Mouse (Mus musculus) T-helper 17 cell (primary cell): ENCODE results near the gene Bbof1.

Experiments
- in situ Hi-C, 2 experiments: fragments of 300-600 bp; cut with MboI, MseI; formaldehyde crosslinking; loops; 1 replicate in 1 of 2; 2 replicates in 1 of 2; pipeline ENCODE4 v1.15.1; 2025; ENCODE audit warnings: high pct_unique_total_duplicates in 2 of 2

Bbof1 gene

GRCm38 (mm10) chr12:84400068-84400467, 8.8 kb upstream of the Bbof1 start:
- in situ Hi-C loops = no loop called here

- in situ Hi-C loops = no loop called here
Observed at GRCm38 (mm10) chr12:84400653-84401052, 8.2 kb upstream of the Bbof1 start.

GRCm38 (mm10) chr12:84402923-84403322, 5.9 kb upstream of the Bbof1 start:
- in situ Hi-C loops = no loop called here

- in situ Hi-C loops = no loop called here
Observed at GRCm38 (mm10) chr12:84404541-84404940, 4.3 kb upstream of the Bbof1 start.

GRCm38 (mm10) chr12:84407259-84407658, 1.6 kb upstream of the Bbof1 start:
- in situ Hi-C loops = no loop called here

- in situ Hi-C loops = no loop called here
Observed at GRCm38 (mm10) chr12:84407874-84408818, 725 bp upstream of the Bbof1 start.

GRCm38 (mm10) chr12:84416834-84417604, 8.1 kb downstream of the Bbof1 start, which contains the start of gene Rnf113a2:
Rnf113a2 (plus strand) TSS chr12:84417196.
- in situ Hi-C loops = no loop called here

GRCm38 (mm10) chr12:84417605-84417922, 8.7 kb downstream of the Bbof1 start:
- in situ Hi-C loops = no loop called here

- in situ Hi-C loops = no loop called here
Observed at GRCm38 (mm10) chr12:84423990-84424389, 15.1 kb downstream of the Bbof1 start.

- in situ Hi-C loops = loop anchor here in 1 of 2 experiments (25.0 kb wide), 1 partner anchor 1407 kb away; no protein-coding TSS in a partner anchor
Observed at GRCm38 (mm10) chr12:84429825-84430224, 21.0 kb downstream of the Bbof1 start.

- in situ Hi-C loops = loop anchor here in 1 of 2 experiments (25.0 kb wide), 1 partner anchor 1399 kb away; no protein-coding TSS in a partner anchor
Observed at GRCm38 (mm10) chr12:84438697-84439096, 29.8 kb downstream of the Bbof1 start.

GRCm38 (mm10) chr12:84442526-84442925, 33.7 kb downstream of the Bbof1 start:
- in situ Hi-C loops = loop anchor here in 1 of 2 experiments (25.0 kb wide), 1 partner anchor 1395 kb away; no protein-coding TSS in a partner anchor

- in situ Hi-C loops = loop anchor here in 1 of 2 experiments (25.0 kb wide), 1 partner anchor 1390 kb away; no protein-coding TSS in a partner anchor
Observed at GRCm38 (mm10) chr12:84447386-84447785, 38.5 kb downstream of the Bbof1 start.

- in situ Hi-C loops = loop anchor here in 1 of 2 experiments (25.0 kb wide), 1 partner anchor 1389 kb away; no protein-coding TSS in a partner anchor
Observed at GRCm38 (mm10) chr12:84448181-84448580, 39.3 kb downstream of the Bbof1 start.

- in situ Hi-C loops = loop anchor here in 1 of 2 experiments (25.0 kb wide), 1 partner anchor 1387 kb away; no protein-coding TSS in a partner anchor
Observed at GRCm38 (mm10) chr12:84449887-84450286, 41.0 kb downstream of the Bbof1 start.

GRCm38 (mm10) chr12:84450351-84450717, 41.5 kb downstream of the Bbof1 start:
- in situ Hi-C loops = no loop called here

- in situ Hi-C loops = no loop called here
Observed at GRCm38 (mm10) chr12:84450718-84451646, 42.1 kb downstream of the Bbof1 start, which contains the start of the genes Aldh6a1 and Lin52. Aldh6a1 (minus strand) TSS chr12:84451004. Lin52 (plus strand) TSS chr12:84451422.

- in situ Hi-C loops = no loop called here
Observed at GRCm38 (mm10) chr12:84451801-84452200, 42.9 kb downstream of the Bbof1 start.

- in situ Hi-C loops = no loop called here
Observed at GRCm38 (mm10) chr12:84456911-84457310, 48.0 kb downstream of the Bbof1 start.

- in situ Hi-C loops = loop anchor here in 1 of 2 experiments (5.0 kb wide), 1 partner anchor 48 kb away; no protein-coding TSS in a partner anchor
Observed at GRCm38 (mm10) chr12:84459845-84460244, 51.0 kb downstream of the Bbof1 start.
